Mouse (Mus musculus): ENCODE measurements around the gene Apeh.
"Not testable (repeated sequence)": the region's sequence is repeated elsewhere in the genome, so short reads cannot be mapped to it uniquely, and the experiment has no call there.

Gene Apeh

GRCm38 (mm10) chr9:108094184-108094941 is at the start of gene Apeh:
Gene Apeh, minus strand, starts transcription at chr9:108094606.
- DNase-seq (ENCODE audit: low read depth), result peak; percentile 92

DNA sequence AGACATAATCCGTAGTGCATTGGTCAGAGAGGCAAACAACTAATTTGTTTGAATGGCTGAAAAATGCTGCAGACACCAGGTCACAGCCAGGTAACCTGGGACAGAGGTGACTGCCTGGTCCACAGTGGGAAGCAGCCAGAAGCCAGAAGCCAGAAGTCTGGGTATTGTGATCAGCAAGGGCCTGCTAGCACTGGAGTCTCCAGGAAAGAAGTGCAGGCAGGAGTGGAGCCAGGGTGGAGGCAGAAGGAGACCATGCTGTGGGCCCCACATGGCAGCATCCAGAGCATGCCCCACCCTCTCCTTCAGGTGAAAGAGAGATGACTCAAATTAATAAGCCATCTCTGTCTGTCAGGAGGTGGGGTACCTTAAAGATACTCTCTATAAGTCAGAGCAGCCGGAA is 49.1 kb upstream of the Apeh start:
- DNase-seq (ENCODE audit: low read depth), result no peak

- no peak for DNase-seq (ENCODE audit: low read depth)
Observed at GRCm38 (mm10) chr9:108141387-108141786, 47.0 kb upstream of the Apeh start.

DNA sequence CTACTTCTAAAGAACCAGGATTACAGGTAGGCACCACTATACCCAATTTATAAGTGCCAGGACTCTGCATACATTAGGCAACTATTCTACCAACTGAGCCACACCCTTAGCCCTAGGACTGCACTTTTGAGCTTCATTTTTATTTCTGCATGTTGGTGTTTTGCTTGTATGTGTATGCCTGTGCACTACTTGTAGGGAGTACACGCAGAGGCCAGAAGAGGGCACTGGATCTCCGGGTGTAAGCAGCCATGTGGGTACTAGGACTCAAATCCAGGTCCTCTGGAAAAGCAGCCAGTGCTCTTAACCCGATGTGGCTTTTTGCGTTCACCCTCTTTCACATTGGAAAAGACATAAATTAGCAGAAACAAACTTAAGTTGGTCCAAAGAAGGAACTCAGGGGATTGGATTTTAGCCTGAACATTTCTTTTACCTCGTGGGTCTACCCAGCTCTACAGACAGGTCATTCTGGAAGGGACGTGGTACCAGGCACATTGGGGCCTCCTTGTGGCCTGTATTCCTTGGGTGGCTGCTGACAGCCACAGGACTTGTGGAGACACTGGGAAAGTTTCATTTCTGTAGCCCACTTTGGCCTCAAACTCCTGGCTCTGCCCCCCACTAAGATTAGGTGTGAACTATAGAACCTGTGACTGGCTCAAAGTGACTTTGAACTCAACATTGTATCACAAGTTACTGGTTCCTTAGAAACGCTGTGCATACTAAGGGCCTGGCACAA is 45.7 kb upstream of the Apeh start:
- DNase-seq (ENCODE audit: low read depth), result no peak

DNA sequence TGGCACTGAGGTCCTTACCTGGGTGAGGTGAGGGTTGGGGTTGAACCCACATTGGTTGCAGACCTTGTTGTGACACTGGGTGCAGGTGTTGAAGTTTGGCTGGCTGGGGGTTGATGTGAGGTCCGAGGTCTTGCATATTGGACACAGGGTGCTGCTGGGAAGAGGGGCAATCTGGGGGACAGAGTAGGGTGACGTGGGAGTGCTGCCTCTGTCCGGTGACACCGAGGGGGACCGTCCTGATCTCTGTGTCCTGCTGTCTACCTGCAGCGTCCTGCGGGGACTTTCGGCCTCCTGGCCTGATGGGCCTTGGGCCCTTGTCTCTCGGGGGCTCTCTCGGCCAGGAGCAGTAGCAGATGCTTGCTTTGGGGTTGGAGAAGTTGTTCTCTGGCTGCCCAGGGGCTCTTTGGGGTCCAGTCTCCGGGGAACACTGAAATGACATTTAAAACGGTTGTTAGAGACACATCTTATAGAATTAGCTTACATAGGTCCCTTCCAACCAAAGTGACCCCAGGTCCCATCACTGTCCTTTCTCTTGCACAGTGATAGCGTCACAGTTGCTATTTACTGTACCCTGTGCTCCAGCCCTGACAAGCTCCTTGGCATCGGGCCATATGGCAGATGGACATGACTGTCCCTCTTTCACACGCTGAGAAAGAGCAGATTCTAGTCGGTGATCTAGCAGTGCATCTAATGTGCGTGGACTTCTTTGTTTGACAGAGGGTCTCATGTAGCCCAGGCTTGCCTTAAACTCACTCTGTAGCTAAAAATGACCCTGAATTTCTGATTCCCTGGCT is 45.0 kb upstream of the Apeh start:
- DNase-seq (ENCODE audit: low read depth), result no peak

DNA sequence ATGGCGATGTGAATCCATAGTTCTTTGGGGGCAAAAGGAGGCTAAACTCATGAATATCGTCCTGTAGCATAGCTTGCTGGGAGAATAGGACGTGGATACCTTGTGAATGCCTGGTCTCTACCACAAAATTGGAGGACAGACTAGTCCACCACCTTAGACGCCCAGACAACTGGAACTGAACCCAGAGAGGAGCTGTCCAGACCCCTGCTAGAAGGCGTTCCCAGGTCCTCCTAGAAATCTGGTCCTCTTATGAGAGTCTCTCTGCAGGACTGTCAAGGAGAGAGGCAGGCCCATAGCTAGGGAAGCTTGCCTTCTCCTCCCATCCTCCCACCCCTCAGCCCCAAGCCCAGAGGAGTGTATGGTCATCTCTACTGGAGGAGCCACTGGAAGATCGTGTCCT is 43.7 kb upstream of the Apeh start:
- DNase-seq (ENCODE audit: low read depth), result peak; percentile 31

DNA sequence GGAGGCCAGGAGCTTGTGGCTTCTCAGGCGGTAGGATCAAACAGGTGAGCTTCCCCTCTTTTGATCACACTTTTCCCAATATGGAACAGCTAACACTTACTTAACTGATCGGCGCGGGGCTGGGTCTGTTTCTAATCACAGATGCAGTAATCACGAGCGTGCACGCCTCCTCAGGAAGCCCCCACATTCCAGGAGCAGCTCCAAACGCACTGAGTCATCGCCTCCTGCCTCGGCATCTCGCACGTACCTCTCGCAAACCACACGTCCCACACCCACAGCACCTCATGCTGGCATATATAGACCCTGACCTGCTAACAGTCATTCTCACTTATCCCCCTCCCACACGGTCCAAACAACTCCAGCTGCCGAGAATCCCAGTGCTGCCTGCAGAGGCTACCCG is 43.1 kb upstream of the Apeh start:
- DNase-seq (ENCODE audit: low read depth), result peak; percentile 95

GRCm38 (mm10) chr9:108136930-108137462 is 42.6 kb upstream of the Apeh start:
- DNase-seq (ENCODE audit: low read depth), result peak; percentile 96

DNA sequence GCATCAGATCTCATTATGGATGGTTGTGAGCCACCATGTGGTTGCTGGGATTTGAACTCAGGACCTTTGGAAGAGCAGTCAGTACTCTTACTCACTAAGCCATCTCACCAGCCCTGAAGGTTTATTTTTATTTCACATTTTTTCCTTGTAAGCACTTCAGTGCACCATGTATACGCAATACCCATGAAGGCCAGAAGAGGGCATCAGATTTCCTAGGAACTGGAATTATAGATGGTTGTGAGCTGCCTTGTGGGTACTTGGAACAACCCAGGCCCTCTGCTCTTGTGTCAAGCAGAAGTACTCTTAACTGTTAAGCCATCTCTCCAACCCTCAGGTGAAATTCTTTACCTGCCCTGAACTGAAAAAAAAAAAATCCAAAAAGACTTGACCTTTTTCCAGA is 41.8 kb upstream of the Apeh start:
- DNase-seq (ENCODE audit: low read depth), result peak; percentile 65

- DNase-seq (ENCODE audit: low read depth), result not testable (repeated sequence)
Observed at GRCm38 (mm10) chr9:108135679-108136078, 41.3 kb upstream of the Apeh start.

DNA sequence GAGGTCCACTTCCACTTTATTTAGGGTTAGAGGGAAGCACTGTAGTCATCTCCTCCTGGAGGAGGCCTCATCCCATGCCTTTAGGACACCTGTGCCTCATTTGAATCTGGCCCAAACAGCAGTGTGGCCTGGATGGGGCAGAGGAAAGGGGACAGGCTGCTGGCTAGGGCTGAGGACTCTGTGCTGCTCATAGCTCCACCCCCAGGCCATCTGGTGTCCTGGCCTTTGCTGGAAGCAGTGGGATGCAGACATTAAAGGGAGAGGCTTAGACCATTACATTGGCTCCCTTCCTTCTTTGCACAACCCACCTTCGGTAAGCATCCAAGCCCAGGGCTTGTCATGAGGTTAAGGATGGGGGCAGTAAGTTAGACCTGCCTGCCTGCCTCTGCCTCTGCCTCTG is 39.1 kb upstream of the Apeh start:
- DNase-seq (ENCODE audit: low read depth), result no peak

DNA sequence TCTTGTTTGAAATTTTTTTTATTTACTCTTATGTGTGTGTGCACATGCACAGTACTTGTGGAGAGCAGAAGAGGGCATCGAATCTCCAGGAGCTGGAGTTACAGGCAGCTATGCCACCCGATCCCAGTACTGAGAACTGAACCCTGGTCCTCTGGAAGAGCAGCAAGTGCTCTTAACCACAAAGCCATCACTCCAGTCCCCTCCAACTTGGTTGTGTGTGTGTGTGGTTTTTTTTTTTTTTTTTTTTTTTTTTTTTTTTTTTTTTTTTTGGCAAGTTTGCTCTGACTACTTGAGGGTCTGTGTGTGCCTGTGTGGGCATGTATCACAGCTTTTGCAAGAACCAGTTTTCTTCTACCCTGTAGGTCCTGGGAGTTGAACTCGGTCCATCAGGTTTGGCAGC is 38.0 kb upstream of the Apeh start:
- no peak for DNase-seq (ENCODE audit: low read depth)

- no peak for DNase-seq (ENCODE audit: low read depth)
Observed at GRCm38 (mm10) chr9:108131502-108131901, 37.1 kb upstream of the Apeh start.

DNA sequence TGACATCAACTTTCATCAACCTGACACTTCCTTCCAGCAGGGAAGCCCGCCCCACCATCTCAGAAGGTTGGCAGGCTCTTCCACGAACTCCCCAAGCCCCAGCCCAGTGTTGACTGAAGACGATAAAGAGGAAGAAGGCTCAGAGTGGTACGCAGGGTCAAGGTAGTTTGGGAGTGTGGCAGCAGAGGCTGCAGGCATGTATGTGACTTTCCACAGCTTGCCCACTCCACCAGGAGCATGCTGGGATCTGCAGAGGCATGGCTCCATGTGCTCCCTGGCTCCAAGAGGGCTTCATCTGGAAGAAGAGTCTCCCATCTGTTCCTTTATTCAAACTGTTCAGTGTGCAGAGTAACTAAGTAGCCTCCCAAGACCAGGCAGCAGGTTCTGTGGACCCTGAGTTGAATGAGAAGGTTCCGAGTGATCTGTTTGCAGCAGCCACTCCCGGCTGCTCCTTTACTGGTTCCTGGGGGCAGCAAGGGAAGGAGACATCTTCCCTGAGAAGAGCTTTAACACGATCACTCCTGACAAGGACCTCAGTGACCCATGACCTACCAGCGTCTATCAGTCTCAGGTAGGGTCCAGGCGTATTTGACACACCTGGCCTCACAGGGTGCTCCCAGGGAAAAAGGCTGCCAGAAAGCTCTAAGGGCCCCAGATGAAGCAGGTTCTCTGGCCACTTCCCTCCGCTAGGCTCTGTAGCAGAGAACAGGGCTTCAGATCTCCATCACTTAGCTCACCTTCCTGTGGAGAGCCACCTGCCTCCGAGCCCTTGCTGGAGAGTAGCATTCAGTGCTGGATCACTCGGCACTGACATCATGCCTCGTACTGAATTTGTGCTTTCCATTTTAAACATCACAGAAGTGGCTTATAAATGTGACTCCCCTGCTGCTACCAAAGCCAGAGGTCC is 34.9 kb upstream of the Apeh start:
- DNase-seq (ENCODE audit: low read depth), result no peak

- peak; percentile 55 for DNase-seq (ENCODE audit: low read depth)
Observed at GRCm38 (mm10) chr9:108128248-108128647, 33.8 kb upstream of the Apeh start.

DNA sequence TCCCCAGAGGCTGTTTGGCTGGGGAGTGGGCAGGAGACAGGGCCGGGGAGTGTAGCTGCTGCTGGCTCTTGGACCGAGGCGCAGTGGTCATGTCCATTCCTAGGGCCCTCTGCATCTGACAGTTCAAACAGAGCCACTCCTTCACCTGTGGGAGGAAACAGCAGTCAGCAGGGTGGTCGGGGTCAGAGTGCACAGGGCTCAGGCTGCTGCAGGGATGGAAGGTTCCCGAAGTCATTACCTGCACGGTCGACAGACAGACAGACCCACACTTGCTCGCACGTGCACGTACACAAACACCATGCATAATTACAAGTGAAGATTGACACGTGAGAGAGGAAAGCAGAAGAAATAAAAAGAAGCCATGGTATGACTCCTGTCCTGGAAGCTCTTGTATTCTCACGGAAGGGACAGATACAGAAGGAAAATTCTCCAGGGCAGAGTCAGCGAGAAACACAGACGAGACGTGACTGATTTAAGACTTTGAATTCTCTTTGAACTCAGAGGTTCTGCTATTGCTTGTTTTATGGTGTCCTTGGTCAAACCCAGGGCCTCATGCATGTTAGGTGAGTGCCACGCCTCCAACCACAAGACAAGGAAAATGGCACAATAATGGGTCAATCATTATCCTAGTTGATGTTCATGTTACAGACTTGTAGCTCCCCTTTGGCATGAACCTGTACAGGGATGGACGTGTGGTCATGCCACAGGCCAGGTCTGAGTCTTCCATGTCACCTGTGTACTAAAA is 32.2 kb upstream of the Apeh start:
- DNase-seq (ENCODE audit: low read depth), result no peak

DNA sequence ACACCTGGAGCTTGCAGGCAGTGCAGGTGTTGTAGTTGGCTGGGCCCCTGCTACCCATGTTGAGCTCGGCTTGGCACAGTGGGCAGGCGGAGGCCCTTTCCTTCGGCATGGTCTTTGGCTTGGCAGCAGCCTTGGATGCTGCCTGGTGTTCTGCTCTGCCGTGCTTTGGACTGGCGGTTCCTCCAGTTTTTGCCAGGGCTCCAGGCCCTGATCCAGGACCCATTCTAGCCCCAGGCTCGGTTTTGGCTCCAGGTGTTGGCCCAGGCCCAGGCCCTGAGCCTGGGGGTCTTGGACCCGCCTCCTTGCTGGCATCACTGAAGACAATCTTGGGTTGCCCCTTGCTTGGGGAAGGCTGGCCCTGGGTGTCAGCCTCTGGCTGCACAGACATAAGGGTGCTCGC is 31.3 kb upstream of the Apeh start:
- DNase-seq (ENCODE audit: low read depth), result no peak

DNA sequence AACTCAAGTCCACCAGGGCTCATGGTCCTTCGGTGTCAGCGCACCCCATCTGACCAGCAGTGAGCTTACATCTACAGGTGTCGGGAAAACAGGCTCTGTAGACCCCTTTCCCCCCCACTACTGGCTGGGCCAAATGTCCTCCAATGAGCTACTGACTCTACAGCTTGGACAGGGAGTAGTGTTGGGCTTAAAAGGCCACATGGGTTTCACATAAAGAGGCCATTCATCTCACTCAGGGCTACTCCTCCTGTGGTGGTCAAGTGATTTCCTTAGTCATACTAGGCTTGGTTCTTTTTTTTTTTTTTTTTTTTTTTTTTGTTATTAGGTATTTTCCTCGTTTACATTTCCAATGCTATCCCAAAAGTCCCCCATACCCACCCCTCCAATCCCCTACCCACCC is 29.5 kb upstream of the Apeh start:
- DNase-seq (ENCODE audit: low read depth), result peak; percentile 54

- DNase-seq (ENCODE audit: low read depth), result peak; percentile 48
Observed at GRCm38 (mm10) chr9:108121170-108121969, 27.0 kb upstream of the Apeh start.

- DNase-seq (ENCODE audit: low read depth), result peak; percentile 86
Observed at GRCm38 (mm10) chr9:108120671-108121070, 26.3 kb upstream of the Apeh start.
